Mouse (Mus musculus) erythroblast, embryonic 14.5 days (primary cell): ENCODE data around the gene Elp4.

ENCODE experiments used
- GATA1 ChIP-seq: IDR thresholded peaks from 2 replicates; pipeline ENCODE4 v1.6.1; 2012; ENCODE audit warnings: low read length, inconsistent platforms, mixed read lengths
- TAL1 ChIP-seq: IDR thresholded peaks from 3 replicates; pipeline ENCODE4 v1.6.1; 2012; ENCODE audit warnings: low read length, inconsistent platforms, mixed read lengths

GRCm38 (mm10) chr2:105904757-105905146 is 388 bp upstream of the Elp4 start:
- TF ChIP-seq GATA1 = no peak
- no peak for TF ChIP-seq TAL1
